28 mouse cellular contexts compared by ENCODE assay signal in genomic region chr5:91862243-91862642, GRCm38 (mm10).
DNase-seq lines count a peak whose midpoint lies in the region; ATAC-seq and TF ChIP-seq lines count a peak whose summit lies in the region.
"Had no signal": no experiment of that assay in that cellular context is flagged by ENCODE, and none has a peak within 500 bp of the region (broad histone marks: within the 10 kb centered on the region; RNA-seq: fewer than 3 reads in every experiment).

No protein-coding gene starts in this region.

- H3K9me3 ChIP-seq in heart, embryonic 10.5 days: no peaks in the 10 kb centered on the region; the same call in 1 of the 2 replicates
- H3K9me3 ChIP-seq in intestine, postnatal 0 days (ENCODE audit: control insufficient read depth): no peaks in the 10 kb centered on the region
- H3K9me3 ChIP-seq: embryonic facial prominence, embryonic 13.5 days; forebrain, embryonic 10.5 days; forebrain, embryonic 15.5 days; hindbrain, embryonic 10.5 days; hindbrain, embryonic 15.5 days; kidney, embryonic 15.5 days; liver, embryonic 12.5 days; midbrain, embryonic 12.5 days had no signal

- no peaks in the 10 kb centered on the region for H3K27me3 ChIP-seq in heart, embryonic 10.5 days (ENCODE audit: insufficient read depth, poor library complexity, severe bottlenecking)
- no peaks in the 10 kb centered on the region for H3K27me3 ChIP-seq in intestine, postnatal 0 days (replicated peaks; ENCODE audit: control insufficient read depth, insufficient read depth, low read length)
- H3K27me3 ChIP-seq: embryonic facial prominence, embryonic 13.5 days; forebrain, embryonic 15.5 days; hindbrain, embryonic 15.5 days; kidney, embryonic 15.5 days; liver, embryonic 12.5 days; midbrain, embryonic 12.5 days had no signal

- H3K27ac ChIP-seq in heart, embryonic 10.5 days: no peak overlapping the region
- no peak overlapping the region for H3K27ac ChIP-seq in intestine, postnatal 0 days (ENCODE audit: low read depth, low read length)
- H3K27ac ChIP-seq: embryonic facial prominence, embryonic 13.5 days; forebrain, embryonic 10.5 days; forebrain, embryonic 15.5 days; heart, adult 2 months; hindbrain, embryonic 10.5 days; hindbrain, embryonic 15.5 days; kidney, embryonic 15.5 days; layer of hippocampus, adult 2 months; liver, embryonic 12.5 days; midbrain, embryonic 12.5 days; stomach, postnatal 0 days had no signal

- peak; percentile 5 for DNase-seq in heart, adult 11 months
- no peak for DNase-seq in heart, embryonic 10.5 days (ENCODE audit: low spot score)
- peak; percentile 51 for DNase-seq in 416B (ENCODE audit: low read depth)
- DNase-seq in naive thymus-derived CD4-positive, alpha-beta T cell, adult 2 months (ENCODE audit: low read depth): peak; percentile 3
- DNase-seq in spleen, adult 18-20 months: no peak
- DNase-seq in embryo, embryonic 10 days (ENCODE audit: low spot score): no peak
- DNase-seq: adrenal gland, adult 8-10 months; gastrocnemius, postnatal 36 days; heart, adult 2 months; heart, postnatal 14 days; kidney, adult 18-20 months; layer of hippocampus, postnatal 36 days; liver, postnatal 0 days; lung, postnatal 4 days had no signal

- no peak overlapping the region for H3K9ac ChIP-seq in intestine, postnatal 0 days (ENCODE audit: low read depth, low read length)
- H3K9ac ChIP-seq: embryonic facial prominence, embryonic 13.5 days; forebrain, embryonic 15.5 days; hindbrain, embryonic 15.5 days; kidney, embryonic 15.5 days; liver, embryonic 12.5 days; liver, postnatal 0 days; midbrain, embryonic 12.5 days had no signal

- H3K36me3 ChIP-seq in heart, embryonic 10.5 days: no peaks in the 10 kb centered on the region
- no peaks in the 10 kb centered on the region for H3K36me3 ChIP-seq in intestine, postnatal 0 days (ENCODE audit: control insufficient read depth, insufficient read depth)
- H3K36me3 ChIP-seq: embryonic facial prominence, embryonic 13.5 days; forebrain, embryonic 10.5 days; forebrain, embryonic 15.5 days; hindbrain, embryonic 10.5 days; hindbrain, embryonic 15.5 days; kidney, embryonic 15.5 days; liver, embryonic 12.5 days; midbrain, embryonic 12.5 days had no signal

- H3K4me3 ChIP-seq in heart, embryonic 10.5 days: no peak overlapping the region
- no peak overlapping the region for H3K4me3 ChIP-seq in intestine, postnatal 0 days (ENCODE audit: low read depth, low read length)
- H3K4me3 ChIP-seq: embryonic facial prominence, embryonic 13.5 days; forebrain, embryonic 10.5 days; forebrain, embryonic 15.5 days; heart, adult 2 months; hindbrain, embryonic 10.5 days; hindbrain, embryonic 15.5 days; kidney, embryonic 15.5 days; layer of hippocampus, adult 2 months; liver, embryonic 12.5 days; midbrain, embryonic 12.5 days had no signal

- no peak overlapping the region for H3K4me2 ChIP-seq in intestine, postnatal 0 days (replicated peaks; ENCODE audit: low read depth)
- H3K4me2 ChIP-seq: embryonic facial prominence, embryonic 13.5 days; forebrain, embryonic 15.5 days; hindbrain, embryonic 15.5 days; kidney, embryonic 15.5 days; liver, embryonic 12.5 days; midbrain, embryonic 12.5 days had no signal

- ATAC-seq in common myeloid progenitor, adult 5-6 weeks (replicated peaks; ENCODE audit: low read depth, poor library complexity, severe bottlenecking): peak; percentile 64
- ATAC-seq in intestine, postnatal 0 days: no peak
- ATAC-seq: activated CD4-positive, CD25-positive, alpha-beta regulatory T cell, adult 4 months; forebrain, embryonic 15.5 days; inflammation-experienced regulatory T-cells, adult 6 months; liver, embryonic 12.5 days; liver, postnatal 0 days had no signal

- 68% methylated on average over 3 of the region's 3 CpGs for WGBS in heart, embryonic 10.5 days
- 89% methylated on average over 3 of the region's 3 CpGs for WGBS in intestine, postnatal 0 days

- no peaks in the 10 kb centered on the region for H3K4me1 ChIP-seq in heart, embryonic 10.5 days
- H3K4me1 ChIP-seq in intestine, postnatal 0 days (replicated peaks; ENCODE audit: control insufficient read depth, insufficient read depth, low read length): no peaks in the 10 kb centered on the region
- H3K4me1 ChIP-seq: embryonic facial prominence, embryonic 13.5 days; forebrain, embryonic 10.5 days; forebrain, embryonic 15.5 days; hindbrain, embryonic 10.5 days; hindbrain, embryonic 15.5 days; kidney, embryonic 15.5 days; midbrain, embryonic 12.5 days had no signal

- no peak for TF ChIP-seq CTCF in intestine, postnatal 0 days (IDR thresholded peaks at IDR 0.05; ENCODE audit: low read depth)

Comparison
In these comparisons a context has a peak if more than half of its experiments do, and no peak if none do; other contexts are left out.
1. DNase-seq: peak in heart, adult 11 months (single experiment), 416B (single experiment) and naive thymus-derived CD4-positive, alpha-beta T cell, adult 2 months (single experiment); none in heart, embryonic 10.5 days (single experiment), spleen, adult 18-20 months (0 of 2) and embryo, embryonic 10 days (single experiment).